Mouse (Mus musculus): ENCODE results near the gene Serpina3n. TPM values are rescaled to one million over a fixed set of nuclear protein-coding genes. Genes with fewer than 3 reads are reported as not detected.
"Not testable (repeated sequence)": the region's sequence is repeated elsewhere in the genome, so short reads cannot be mapped to it uniquely, and the experiment has no call there.

Gene Serpina3n
- total RNA-seq (2022): 100 to 1,000 TPM in 2 of 4 experiments, 10 to 100 TPM in 2; 66.0 to 259 (median 118) TPM

GRCm38 (mm10) chr12:104406454-104406885, at the start of gene Serpina3n:
Gene Serpina3n (plus strand): TSS chr12:104406729.
- DNase-seq (ENCODE audit: low spot score in 2 of 2): peak in 1 of 2 experiments; percentile 43

DNA sequence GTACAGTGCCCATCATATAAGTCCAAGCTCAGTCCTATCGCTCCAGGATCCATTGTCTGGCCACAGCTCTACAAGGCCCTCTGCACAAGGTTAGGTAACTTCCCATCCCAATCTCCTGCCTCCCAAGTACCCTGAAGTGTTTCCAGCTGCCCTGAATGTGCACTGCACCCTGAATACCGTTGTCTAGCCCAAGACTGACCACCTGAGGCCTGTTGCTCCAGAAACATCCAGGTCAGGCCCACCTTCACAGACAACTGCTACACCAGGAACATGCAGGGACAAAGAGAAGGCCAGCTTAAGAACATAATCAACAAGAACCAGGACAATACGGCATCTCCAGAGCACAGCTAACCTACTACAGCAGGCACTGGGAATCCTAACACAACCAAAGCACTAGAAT, 36.5 kb upstream of the Serpina3n start:
- no peak for DNase-seq (ENCODE audit: low spot score in 2 of 2)

GRCm38 (mm10) chr12:104377179-104377578, 29.4 kb upstream of the Serpina3n start:
- not testable (repeated sequence) for DNase-seq (ENCODE audit: low spot score in 2 of 2)

- DNase-seq (ENCODE audit: low spot score in 2 of 2): not testable (repeated sequence)
Measured at GRCm38 (mm10) chr12:104378351-104378750, 28.2 kb upstream of the Serpina3n start.

DNA sequence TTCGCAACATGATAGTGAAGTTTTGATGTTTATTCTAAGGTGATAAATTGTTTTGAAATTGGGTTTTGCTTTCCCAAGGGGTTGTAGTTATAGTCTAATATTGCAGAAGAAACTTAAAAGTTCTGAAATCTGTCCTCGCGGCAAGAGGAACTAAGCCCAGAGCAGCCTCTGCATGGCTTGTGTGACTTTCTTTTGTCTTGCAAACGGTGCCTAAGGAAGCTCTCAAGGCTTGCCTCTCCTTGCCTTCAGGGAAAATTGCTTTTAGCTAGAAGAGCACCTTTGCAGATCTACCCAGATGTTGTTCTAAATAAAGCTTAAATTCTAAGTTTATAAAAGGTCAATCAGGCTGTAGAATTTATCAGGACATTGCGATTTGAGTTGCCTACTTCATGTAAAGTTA, 27.7 kb upstream of the Serpina3n start:
- DNase-seq (ENCODE audit: low spot score in 2 of 2): not testable (repeated sequence)

DNA sequence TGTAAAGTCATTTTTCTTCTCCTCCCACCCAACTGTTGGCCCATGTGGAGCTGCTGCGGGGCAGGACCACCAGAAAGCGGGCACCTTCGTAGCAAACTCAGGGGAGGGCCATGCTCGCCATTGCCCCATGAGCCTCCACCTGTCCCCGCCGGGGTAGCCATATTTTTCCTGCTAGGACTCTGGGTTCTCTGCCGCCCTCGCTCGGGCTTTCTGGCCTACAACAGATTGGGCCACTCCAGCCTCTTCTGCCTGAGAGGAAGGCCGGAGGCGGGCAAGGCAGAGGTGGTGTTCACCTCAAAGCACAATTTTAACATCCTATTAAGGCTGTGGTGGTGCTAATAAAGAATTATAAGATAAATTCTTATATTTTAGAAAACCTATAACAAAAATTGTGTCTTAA, 26.7 kb upstream of the Serpina3n start:
- no peak for DNase-seq (ENCODE audit: low spot score in 2 of 2)

GRCm38 (mm10) chr12:104381071-104381604, 25.4 kb upstream of the Serpina3n start:
- DNase-seq (ENCODE audit: low spot score in 2 of 2): not testable (repeated sequence)

DNA sequence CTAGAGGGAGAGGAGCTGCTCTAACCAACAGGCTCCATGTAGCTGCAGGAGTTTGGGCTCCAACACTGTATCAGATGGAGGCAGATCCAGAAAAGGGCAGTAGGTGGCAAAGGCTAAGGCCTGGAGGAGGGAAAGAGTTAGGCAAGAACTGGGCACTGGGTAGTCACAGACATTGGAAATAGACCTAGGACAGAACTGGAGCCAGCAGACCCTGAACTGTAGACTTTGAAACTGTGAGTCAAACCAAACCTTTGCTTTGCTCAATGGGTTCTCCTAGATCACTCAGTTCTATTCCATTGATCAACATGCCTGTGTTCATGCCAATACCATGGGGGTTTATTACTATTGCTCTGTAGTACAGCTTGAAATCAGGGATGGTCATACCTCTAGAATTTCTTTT, 20.5 kb upstream of the Serpina3n start:
- not testable (repeated sequence) for DNase-seq (ENCODE audit: low spot score in 2 of 2)

GRCm38 (mm10) chr12:104386878-104387277, 19.7 kb upstream of the Serpina3n start:
- DNase-seq (ENCODE audit: low spot score in 2 of 2): not testable (repeated sequence)

DNA sequence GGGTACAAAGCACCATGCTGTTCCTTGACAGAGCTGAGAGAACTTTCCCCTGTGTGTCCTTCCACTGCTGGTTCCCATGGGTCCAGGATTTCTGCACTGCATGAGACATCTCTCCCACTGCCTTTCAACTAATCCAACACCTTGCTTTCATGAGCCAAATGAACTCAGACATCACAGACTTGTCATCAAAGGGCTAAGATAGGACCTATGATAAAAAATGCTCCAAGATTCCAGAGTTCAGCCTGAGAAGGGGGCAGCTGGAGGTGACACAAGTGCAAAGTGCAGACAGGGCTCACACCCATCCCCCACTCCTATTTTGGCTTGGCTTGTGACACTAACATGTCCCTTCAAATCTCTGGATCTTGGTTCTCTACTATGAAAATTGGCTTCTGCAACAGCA, 18.1 kb upstream of the Serpina3n start:
- DNase-seq (ENCODE audit: low spot score in 2 of 2): no peak

- not testable (repeated sequence) for DNase-seq (ENCODE audit: low spot score in 2 of 2)
Measured at GRCm38 (mm10) chr12:104391057-104391456, 15.5 kb upstream of the Serpina3n start.

DNA sequence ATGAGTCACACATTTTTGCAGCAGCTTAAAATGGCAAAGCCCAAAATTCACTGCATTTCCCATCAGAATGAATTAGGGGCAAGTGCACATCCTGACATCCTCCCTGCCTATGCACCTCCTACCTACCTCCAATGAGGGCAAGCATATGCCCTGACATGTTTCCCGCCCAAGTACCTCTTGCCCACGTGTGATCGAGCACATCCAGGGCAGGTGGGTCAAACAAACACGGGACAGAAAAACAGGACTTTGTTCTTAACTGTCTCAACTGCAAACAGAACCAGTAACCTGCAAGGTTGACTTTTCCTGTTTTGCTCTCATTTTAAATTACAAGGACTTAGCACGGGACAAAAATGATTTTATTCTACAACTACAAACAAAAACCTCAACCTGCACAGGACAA, 2.6 kb upstream of the Serpina3n start:
- DNase-seq (ENCODE audit: low spot score in 2 of 2): no peak

DNA sequence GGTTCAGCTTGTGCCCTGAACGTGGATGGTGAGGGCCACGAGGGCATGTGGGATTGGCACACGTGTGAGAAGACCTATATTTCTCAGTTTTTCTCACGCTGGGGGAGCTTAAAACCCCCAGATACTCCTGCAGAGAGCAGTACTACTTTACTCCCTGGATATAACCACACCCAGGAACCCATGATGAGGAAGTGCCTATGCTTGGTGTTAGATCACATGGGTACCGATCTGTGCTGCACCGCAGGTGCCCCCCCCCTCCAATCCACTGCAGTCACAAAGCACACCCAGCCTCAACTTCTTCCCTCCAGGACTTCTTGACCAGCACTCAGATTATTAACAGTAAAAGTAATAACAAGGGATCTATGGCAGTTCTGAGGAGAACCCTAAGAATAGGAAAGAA, 6.0 kb downstream of the Serpina3n start:
- DNase-seq (ENCODE audit: low spot score in 2 of 2): no peak

DNA sequence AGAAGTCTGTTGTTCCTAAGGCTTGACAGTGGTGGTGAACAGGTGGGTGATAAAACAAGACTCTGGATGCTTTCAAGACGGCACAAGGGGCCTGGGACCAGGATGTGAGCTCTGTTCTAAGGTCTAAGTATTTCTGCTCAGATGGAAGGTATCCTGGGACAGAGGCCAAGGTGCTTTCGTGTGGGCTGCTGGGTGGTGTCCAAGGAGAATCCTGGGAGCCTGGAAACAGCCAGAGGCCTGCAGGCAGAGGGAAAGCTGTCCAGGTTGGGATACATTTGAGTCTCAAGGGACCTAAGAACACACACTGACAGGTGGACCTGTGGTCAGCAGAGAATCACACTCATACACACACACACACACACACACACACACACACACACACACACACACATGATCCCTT, 8.0 kb downstream of the Serpina3n start:
- DNase-seq (ENCODE audit: low spot score in 2 of 2): no peak

- DNase-seq (ENCODE audit: low spot score in 2 of 2): peak; percentile 75 to 83
Measured at GRCm38 (mm10) chr12:104415625-104416315, 9.2 kb downstream of the Serpina3n start.

GRCm38 (mm10) chr12:104418340-104419135, 12.0 kb downstream of the Serpina3n start:
- DNase-seq (ENCODE audit: low spot score in 2 of 2): peak; percentile 62 to 86

DNA sequence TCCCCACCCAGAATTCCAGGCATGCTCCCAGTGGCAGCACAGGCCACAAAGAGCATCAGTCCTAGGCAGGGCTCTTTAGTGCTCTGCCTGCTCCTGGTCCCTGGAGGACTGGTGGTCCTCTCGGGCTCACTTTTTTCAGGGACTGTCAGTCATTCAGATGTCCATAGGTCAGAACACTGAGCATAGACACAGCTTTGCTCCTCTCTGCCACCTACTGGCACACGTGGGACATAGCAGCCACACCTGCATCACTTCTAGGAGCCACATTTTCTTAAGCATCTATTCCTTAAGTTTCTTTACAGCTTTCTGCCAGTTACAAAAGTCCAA, 12.6 kb downstream of the Serpina3n start:
- no peak for DNase-seq (ENCODE audit: low spot score in 2 of 2)

DNA sequence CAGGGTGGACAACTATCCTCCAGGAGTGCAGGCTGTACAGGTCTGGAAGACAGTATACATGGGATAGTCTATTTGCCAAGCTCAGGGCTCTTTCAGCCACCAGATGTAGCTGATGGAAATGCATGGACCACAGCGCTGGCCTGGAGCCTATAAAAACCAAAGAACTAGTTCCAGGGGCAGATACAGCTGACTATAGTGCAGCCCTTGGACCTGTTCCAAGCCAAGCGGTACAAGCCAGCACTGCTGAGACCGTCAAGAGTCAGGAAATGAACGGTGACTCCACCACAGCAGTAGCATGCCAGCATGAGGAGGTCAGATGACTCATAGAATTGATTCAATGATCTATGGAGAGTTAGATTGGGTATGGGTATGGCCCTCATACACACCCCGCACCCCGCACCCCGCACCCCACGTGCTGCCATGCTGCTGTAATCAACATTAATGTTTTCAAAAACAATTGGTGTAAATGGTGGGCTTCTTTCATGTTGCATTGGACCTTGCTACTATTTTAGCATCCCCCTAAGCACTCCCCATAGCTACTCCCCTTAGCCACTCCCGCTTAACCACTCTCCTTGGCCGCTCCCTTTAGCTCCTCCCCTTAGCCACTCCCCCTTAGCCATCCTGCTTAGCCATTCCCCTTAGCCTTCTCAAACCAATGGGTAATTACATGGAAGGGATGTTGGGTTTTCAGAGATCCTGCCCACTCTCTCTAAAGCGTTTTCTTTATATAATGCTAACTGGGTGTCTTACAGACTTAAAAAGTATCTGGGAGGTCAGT, 16.3 kb downstream of the Serpina3n start:
- no peak for DNase-seq (ENCODE audit: low spot score in 2 of 2)

DNA sequence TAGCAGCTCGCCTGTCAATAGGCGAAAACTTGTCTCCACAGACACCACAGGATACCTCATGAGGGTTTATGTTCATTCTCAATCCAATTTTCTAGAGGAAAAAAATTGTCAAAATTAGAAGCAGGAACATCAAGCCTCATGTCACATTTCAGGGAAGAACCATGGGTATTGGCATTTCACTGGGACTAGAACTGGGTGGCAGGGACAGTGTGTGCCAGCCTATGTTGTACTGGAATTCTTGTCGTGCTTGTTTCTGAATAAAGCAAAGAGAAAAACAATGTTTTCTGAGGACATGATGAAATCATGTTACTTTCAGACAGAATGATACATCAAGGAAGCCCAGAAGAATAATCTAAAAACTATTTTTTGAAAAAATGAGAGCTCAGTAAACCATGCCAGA, 19.1 kb downstream of the Serpina3n start:
- DNase-seq (ENCODE audit: low spot score in 2 of 2): peak in 1 of 2 experiments; percentile 35

- peak in 1 of 2 experiments; percentile 25 for DNase-seq (ENCODE audit: low spot score in 2 of 2)
Measured at GRCm38 (mm10) chr12:104426915-104427314, 20.4 kb downstream of the Serpina3n start.

- DNase-seq (ENCODE audit: low spot score in 2 of 2): no peak
Measured at GRCm38 (mm10) chr12:104431359-104431758, 24.8 kb downstream of the Serpina3n start.

DNA sequence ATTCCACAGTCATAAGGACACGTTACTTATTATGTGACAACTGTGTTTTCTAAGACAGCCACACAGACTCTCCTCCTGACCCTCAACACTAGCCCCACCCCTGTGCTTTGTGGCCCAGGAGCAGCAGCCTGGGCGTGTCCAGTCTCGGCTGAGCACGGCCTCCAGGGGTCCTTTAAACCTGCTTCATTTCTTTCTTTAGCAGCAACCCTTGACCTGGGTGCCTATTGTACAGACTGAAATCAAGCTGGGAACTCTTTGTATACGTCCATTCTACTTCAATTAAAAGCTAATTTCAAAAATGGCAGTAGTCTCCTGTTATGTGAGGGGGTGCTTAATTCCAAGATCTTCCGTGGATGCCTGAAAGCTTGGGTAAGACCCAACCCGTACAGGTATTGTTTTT, 26.7 kb downstream of the Serpina3n start:
- DNase-seq (ENCODE audit: low spot score in 2 of 2): no peak
